In genomic region chr12:12820668-12821351, GRCm38 (mm10) we compare ENCODE assay signal across 20 mouse cellular contexts.
DNase-seq lines count a peak whose midpoint lies in the region; ATAC-seq lines count a peak whose summit lies in the region.
"Had no signal": no experiment of that assay in that cellular context is flagged by ENCODE, and none has a peak within 500 bp of the region (broad histone marks: within the 10 kb centered on the region; RNA-seq: fewer than 3 reads in every experiment).

No protein-coding gene starts in this region.

- no peak for DNase-seq in midbrain, embryonic 10.5 days (ENCODE audit: low spot score)
- no peak for DNase-seq in hindbrain, embryonic 14.5 days (ENCODE audit: low spot score)
- no peak for DNase-seq in adipocyte (ENCODE audit: low spot score)
- DNase-seq in retina, embryonic 14.5 days (ENCODE audit: low spot score), result no peak
- DNase-seq: cerebellum, adult 9-11 months; gastrocnemius, postnatal 14 days; heart, postnatal 14 days; kidney, postnatal 10 days; right cerebral cortex, postnatal 4 days had no signal

- ATAC-seq in intestine, embryonic 16.5 days, result 0 out of 2 replicates have a peak, but pooled peaks have one; percentile 16
- no peak for ATAC-seq in intestine, embryonic 15.5 days
- ATAC-seq in midbrain, embryonic 15.5 days (replicated peaks), result no peak
- peak; percentile 43; the same call in 1 of the 2 replicates for ATAC-seq in hindbrain, embryonic 14.5 days (ENCODE audit: low FRiP score)
- peak; percentile 47; the same call in 1 of the 2 replicates for ATAC-seq in midbrain, embryonic 16.5 days
- ATAC-seq: intestine, postnatal 0 days had no signal

- no peaks in the 10 kb centered on the region for H3K4me1 ChIP-seq in intestine, embryonic 16.5 days (ENCODE audit: control insufficient read depth, insufficient read depth, low read length)
- no peaks in the 10 kb centered on the region for H3K4me1 ChIP-seq in intestine, embryonic 15.5 days (replicated peaks)
- H3K4me1 ChIP-seq in midbrain, embryonic 10.5 days, result peaks cover 10% of the 10 kb centered on the region
- no peaks in the 10 kb centered on the region for H3K4me1 ChIP-seq in midbrain, embryonic 15.5 days
- H3K4me1 ChIP-seq in hindbrain, embryonic 14.5 days (replicated peaks; ENCODE audit: control insufficient read depth, insufficient read depth, low read length), result no peaks in the 10 kb centered on the region
- H3K4me1 ChIP-seq in midbrain, embryonic 16.5 days (ENCODE audit: control insufficient read depth, insufficient read depth, low read length), result no peaks in the 10 kb centered on the region
- H3K4me1 ChIP-seq: limb, embryonic 12.5 days; liver, embryonic 15.5 days; neural tube, embryonic 15.5 days had no signal

- 91% methylated on average over 2 of the region's 2 CpGs for WGBS in intestine, embryonic 16.5 days
- 92% methylated on average over 2 of the region's 2 CpGs for WGBS in intestine, embryonic 15.5 days
- WGBS in midbrain, embryonic 10.5 days, result 87% methylated on average over 2 of the region's 2 CpGs
- 97% methylated on average over 2 of the region's 2 CpGs for WGBS in midbrain, embryonic 15.5 days
- 95% methylated on average over 2 of the region's 2 CpGs for WGBS in hindbrain, embryonic 14.5 days
- 91% methylated on average over 2 of the region's 2 CpGs for WGBS in midbrain, embryonic 16.5 days

- no peaks in the 10 kb centered on the region for H3K36me3 ChIP-seq in intestine, embryonic 16.5 days (ENCODE audit: control insufficient read depth, insufficient read depth, low read length)
- no peaks in the 10 kb centered on the region for H3K36me3 ChIP-seq in intestine, embryonic 15.5 days
- no peaks in the 10 kb centered on the region for H3K36me3 ChIP-seq in midbrain, embryonic 10.5 days
- H3K36me3 ChIP-seq in midbrain, embryonic 15.5 days (replicated peaks), result no peaks in the 10 kb centered on the region
- no peaks in the 10 kb centered on the region for H3K36me3 ChIP-seq in hindbrain, embryonic 14.5 days (replicated peaks; ENCODE audit: control insufficient read depth, insufficient read depth)
- no peaks in the 10 kb centered on the region for H3K36me3 ChIP-seq in midbrain, embryonic 16.5 days (ENCODE audit: control insufficient read depth, insufficient read depth, low read length)
- H3K36me3 ChIP-seq: G1E; limb, embryonic 12.5 days; liver, embryonic 15.5 days; neural tube, embryonic 15.5 days had no signal

- H3K27me3 ChIP-seq in intestine, embryonic 16.5 days (replicated peaks; ENCODE audit: control insufficient read depth, insufficient read depth, low read length), result no peaks in the 10 kb centered on the region
- no peaks in the 10 kb centered on the region for H3K27me3 ChIP-seq in intestine, embryonic 15.5 days (replicated peaks)
- H3K27me3 ChIP-seq in midbrain, embryonic 10.5 days (ENCODE audit: low read depth, poor library complexity, severe bottlenecking), result peaks cover 2% of the 10 kb centered on the region; the same call in 1 of the 2 replicates
- no peaks in the 10 kb centered on the region for H3K27me3 ChIP-seq in midbrain, embryonic 15.5 days (replicated peaks)
- H3K27me3 ChIP-seq in hindbrain, embryonic 14.5 days (ENCODE audit: control insufficient read depth, insufficient read depth, low read length), result no peaks in the 10 kb centered on the region
- H3K27me3 ChIP-seq in midbrain, embryonic 16.5 days (ENCODE audit: control insufficient read depth, insufficient read depth, low read depth, low read length), result no peaks in the 10 kb centered on the region
- H3K27me3 ChIP-seq: limb, embryonic 12.5 days; liver, embryonic 15.5 days; neural tube, embryonic 15.5 days had no signal

- no peaks in the 10 kb centered on the region for H3K9me3 ChIP-seq in intestine, embryonic 16.5 days (ENCODE audit: control insufficient read depth, low read length)
- H3K9me3 ChIP-seq in intestine, embryonic 15.5 days, result no peaks in the 10 kb centered on the region
- H3K9me3 ChIP-seq in midbrain, embryonic 10.5 days (replicated peaks), result no peaks in the 10 kb centered on the region
- no peaks in the 10 kb centered on the region for H3K9me3 ChIP-seq in midbrain, embryonic 15.5 days
- H3K9me3 ChIP-seq in hindbrain, embryonic 14.5 days (ENCODE audit: control insufficient read depth, low read length), result no peaks in the 10 kb centered on the region
- H3K9me3 ChIP-seq in midbrain, embryonic 16.5 days (replicated peaks; ENCODE audit: control insufficient read depth, low read length, poor library complexity, severe bottlenecking), result no peaks in the 10 kb centered on the region
- H3K9me3 ChIP-seq: limb, embryonic 12.5 days; liver, embryonic 15.5 days; neural tube, embryonic 15.5 days had no signal

- no peak overlapping the region for H3K27ac ChIP-seq in intestine, embryonic 16.5 days (ENCODE audit: low read length)
- H3K27ac ChIP-seq in intestine, embryonic 15.5 days, result no peak overlapping the region
- H3K27ac ChIP-seq in midbrain, embryonic 10.5 days (replicated peaks), result 0 out of 2 replicates have a peak overlapping the region, but pooled peaks have one; percentile 6
- H3K27ac ChIP-seq in midbrain, embryonic 15.5 days, result no peak overlapping the region
- H3K27ac ChIP-seq in hindbrain, embryonic 14.5 days, result no peak overlapping the region
- no peak overlapping the region for H3K27ac ChIP-seq in midbrain, embryonic 16.5 days (ENCODE audit: low read length)
- H3K27ac ChIP-seq: limb, embryonic 12.5 days; liver, embryonic 15.5 days; neural tube, embryonic 15.5 days had no signal

- H3K9ac ChIP-seq in intestine, embryonic 16.5 days (ENCODE audit: low read depth, low read length), result no peak overlapping the region
- H3K9ac ChIP-seq in intestine, embryonic 15.5 days, result no peak overlapping the region
- H3K9ac ChIP-seq in midbrain, embryonic 15.5 days, result no peak overlapping the region
- H3K9ac ChIP-seq in hindbrain, embryonic 14.5 days, result no peak overlapping the region
- no peak overlapping the region for H3K9ac ChIP-seq in midbrain, embryonic 16.5 days (ENCODE audit: low read depth, low read length)
- H3K9ac ChIP-seq: limb, embryonic 12.5 days; liver, embryonic 15.5 days; neural tube, embryonic 15.5 days had no signal

- H3K4me3 ChIP-seq in intestine, embryonic 16.5 days (ENCODE audit: low read length), result no peak overlapping the region
- no peak overlapping the region for H3K4me3 ChIP-seq in intestine, embryonic 15.5 days (replicated peaks)
- no peak overlapping the region for H3K4me3 ChIP-seq in midbrain, embryonic 10.5 days
- H3K4me3 ChIP-seq in midbrain, embryonic 15.5 days, result no peak overlapping the region
- H3K4me3 ChIP-seq in hindbrain, embryonic 14.5 days (replicated peaks; ENCODE audit: low read length), result no peak overlapping the region
- H3K4me3 ChIP-seq in midbrain, embryonic 16.5 days (ENCODE audit: low read depth, low read length), result no peak overlapping the region
- H3K4me3 ChIP-seq: erythroblast, embryonic 14.5 days; limb, embryonic 12.5 days; liver, embryonic 15.5 days; myocyte; neural tube, embryonic 15.5 days had no signal

- no peak overlapping the region for H3K4me2 ChIP-seq in intestine, embryonic 16.5 days (ENCODE audit: low read depth, low read length)
- H3K4me2 ChIP-seq in intestine, embryonic 15.5 days (replicated peaks), result no peak overlapping the region
- H3K4me2 ChIP-seq in midbrain, embryonic 15.5 days, result no peak overlapping the region
- H3K4me2 ChIP-seq in hindbrain, embryonic 14.5 days (replicated peaks), result no peak overlapping the region
- H3K4me2 ChIP-seq in midbrain, embryonic 16.5 days (ENCODE audit: low read length), result no peak overlapping the region
- H3K4me2 ChIP-seq: limb, embryonic 12.5 days; liver, embryonic 15.5 days; neural tube, embryonic 15.5 days had no signal

Comparison
In these comparisons a context has a peak if more than half of its experiments do, and no peak if none do; other contexts are left out.
1. ATAC-seq: peak in intestine, embryonic 16.5 days (single experiment), hindbrain, embryonic 14.5 days (single experiment) and midbrain, embryonic 16.5 days (single experiment); none in intestine, embryonic 15.5 days (single experiment) and midbrain, embryonic 15.5 days (single experiment).